Mouse (Mus musculus): ENCODE data around the gene Cfap299. TPM values are rescaled to one million over a fixed set of nuclear protein-coding genes. Genes with fewer than 3 reads are reported as not detected.
"Not testable (repeated sequence)": the region's sequence is repeated elsewhere in the genome, so short reads cannot be mapped to it uniquely, and the experiment has no call there.

Gene Cfap299
- polyA plus RNA-seq (2016; fragmentation: Nextera tagmentation; extraction: Ambion mirVana): 0.51 TPM in 1 of 2 replicates, not detected in the other

DNA sequence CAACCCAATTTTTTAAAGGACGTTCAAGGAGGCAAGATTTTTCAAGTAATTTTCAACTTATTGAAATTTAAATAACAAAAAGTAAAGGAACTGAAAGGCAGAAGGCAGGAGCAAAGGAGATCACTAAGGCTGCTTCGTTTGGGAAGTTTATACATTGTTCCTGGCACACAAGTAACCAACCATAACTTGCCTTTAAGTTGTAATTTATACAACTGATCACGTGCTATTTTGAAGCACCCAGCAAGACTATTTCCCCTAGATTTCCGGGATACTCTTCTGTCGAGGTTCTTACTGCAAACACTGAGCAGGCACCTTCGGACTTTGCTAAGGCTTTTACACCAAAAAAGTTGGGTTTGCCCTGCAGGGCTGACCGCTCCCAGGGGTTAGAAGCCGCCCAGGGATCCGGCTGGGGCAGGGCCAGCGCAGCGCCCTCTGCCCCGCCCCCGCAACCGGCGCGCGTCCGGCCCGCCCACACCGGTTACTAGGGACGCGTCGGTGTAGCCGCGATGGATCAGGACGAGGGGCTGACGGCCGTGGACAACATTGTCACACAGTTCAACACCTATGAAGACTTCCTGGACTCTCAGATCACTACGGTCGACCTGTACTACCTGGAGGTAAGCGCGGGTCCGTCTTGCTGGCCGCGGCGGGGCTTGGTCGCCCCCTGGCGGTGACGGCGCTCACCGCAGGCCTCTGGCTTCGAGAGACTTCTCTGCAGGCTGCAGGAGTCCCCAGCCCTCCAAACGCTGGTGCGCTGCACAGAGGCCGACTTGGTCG, at the start of gene Cfap299:
Gene Cfap299, plus strand, starts transcription at position 457 of the 777 bp plus-strand sequence.
- peak; percentile 96 for ATAC-seq (ENCODE audit: insufficient number of reproducible peaks, insufficient read depth, low FRiP score, low TSS enrichment, low read depth)
- WGBS: 1% methylated on average over 46 of the region's 46 CpGs
- Histone ChIP-seq H3K4me2 (peak within 1 kb of the TSS; percentile 73), H3K4me3 (replicated peaks) (peak within 1 kb of the TSS; percentile 61), H3K27ac (no peak within 1 kb of the TSS), H3K9me3 (no peaks in the 10 kb centered on the region), H3K36me3 (no peaks in the 10 kb centered on the region), H3K4me1 (replicated peaks) (no peaks in the 10 kb centered on the region), H3K9ac (replicated peaks) (peak within 1 kb of the TSS; percentile 37), H3K27me3 (peaks cover 15% of the 10 kb centered on the region; the same call in 1 of the 2 replicates)

DNA sequence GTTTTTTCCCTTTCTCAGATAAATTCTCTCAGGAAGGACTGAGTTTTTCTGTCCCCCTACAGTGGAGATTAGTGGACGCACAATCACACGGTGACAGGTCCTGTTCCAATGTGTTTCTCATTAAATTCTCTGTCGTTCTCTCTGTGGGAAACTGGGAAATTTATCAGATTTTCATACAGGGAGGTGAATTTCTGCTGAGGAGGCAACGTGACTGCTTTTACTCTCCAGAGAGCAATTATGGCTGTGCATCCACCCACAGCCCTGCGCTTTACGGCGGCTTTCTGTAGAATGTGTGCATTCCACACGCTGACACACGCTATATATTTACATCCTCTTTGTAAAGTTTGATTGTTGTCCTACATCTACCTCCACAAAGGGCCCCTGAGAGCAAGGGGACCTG, 47.1 kb upstream of the Cfap299 start:
- peaks cover 12% of the 10 kb centered on the region for H3K27me3 ChIP-seq
- 16% methylated on average over 9 of the region's 9 CpGs for WGBS

DNA sequence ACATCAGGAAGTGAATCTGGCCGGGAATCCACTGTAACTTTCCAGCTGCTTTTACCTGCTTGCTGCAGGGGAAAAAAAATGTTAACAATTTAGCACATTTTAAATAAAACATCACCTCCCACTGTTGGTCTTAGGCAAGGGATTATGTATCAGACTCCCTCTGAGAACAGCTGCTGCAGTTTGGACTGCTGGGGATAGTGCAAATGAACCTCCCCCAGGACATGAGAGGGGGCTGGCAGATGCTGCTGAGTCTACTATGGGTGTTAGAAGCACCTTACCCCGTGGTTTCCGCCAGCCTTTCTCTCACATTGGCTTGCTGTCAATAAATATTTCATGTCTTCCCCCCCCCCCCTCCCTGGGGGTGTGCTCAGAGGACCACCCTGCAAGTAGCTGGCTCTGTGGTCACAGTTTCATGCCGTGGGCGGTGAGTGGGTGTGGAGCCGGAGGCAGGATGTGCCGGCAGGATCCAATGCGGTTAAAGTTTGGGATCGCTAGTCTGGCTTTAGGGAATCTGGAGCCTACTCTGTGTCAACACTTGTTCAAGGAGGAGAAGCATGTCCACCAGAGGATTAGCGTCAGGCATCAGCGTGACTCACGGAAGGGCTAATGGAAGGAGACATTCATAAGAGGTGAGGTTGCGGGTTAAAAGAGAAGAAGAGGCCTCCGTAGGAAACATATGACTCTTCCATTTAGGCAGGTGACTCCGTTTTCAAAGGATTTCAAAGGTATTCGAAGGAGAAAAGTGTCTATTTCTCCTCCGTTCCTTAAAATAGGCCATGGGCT, 45.2 kb upstream of the Cfap299 start:
- Histone ChIP-seq H3K27me3 (peaks cover 12% of the 10 kb centered on the region), H3K4me3 (replicated peaks) (no peak overlapping the region), H3K4me2 (peak overlapping the region; percentile 36), H3K9me3 (no peaks in the 10 kb centered on the region), H3K36me3 (no peaks in the 10 kb centered on the region), H3K27ac (no peak overlapping the region), H3K9ac (replicated peaks) (no peak overlapping the region), H3K4me1 (replicated peaks) (peaks cover 19% of the 10 kb centered on the region)
- 23% methylated on average over 17 of the region's 17 CpGs for WGBS
- ATAC-seq (ENCODE audit: insufficient number of reproducible peaks, insufficient read depth, low FRiP score, low TSS enrichment, low read depth): peak; percentile 59; the same call in 1 of the 2 replicates

More for the DNA sequence above, 47.1 kb upstream of the Cfap299 start:
- Histone ChIP-seq H3K4me1 (replicated peaks) (peaks cover 19% of the 10 kb centered on the region), H3K9me3 (no peaks in the 10 kb centered on the region), H3K4me3 (replicated peaks) (no peak overlapping the region), H3K4me2 (peak overlapping the region; percentile 15), H3K36me3 (no peaks in the 10 kb centered on the region), H3K27ac (no peak overlapping the region), H3K9ac (replicated peaks) (no peak overlapping the region)
- no peak for ATAC-seq (ENCODE audit: insufficient number of reproducible peaks, insufficient read depth, low FRiP score, low TSS enrichment, low read depth)

DNA sequence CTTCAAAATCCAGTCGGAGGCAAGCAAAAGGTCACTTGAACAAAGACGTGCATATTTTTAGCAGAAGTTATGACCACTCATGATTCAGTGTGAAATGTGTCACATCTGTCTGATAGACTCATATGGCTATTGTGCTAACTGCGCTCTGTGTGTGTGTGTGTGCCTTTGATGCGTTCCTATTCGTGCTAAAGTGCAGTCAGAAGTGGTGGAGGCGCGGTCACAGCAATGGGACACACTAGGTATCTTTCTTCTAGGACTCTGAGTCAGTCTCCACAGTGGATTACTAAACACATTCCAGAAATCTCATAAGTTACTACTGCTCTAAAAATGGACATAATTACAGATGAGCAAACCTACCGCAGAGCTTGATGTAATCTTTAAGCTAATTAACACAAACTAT, 38.5 kb upstream of the Cfap299 start:
- H3K9ac ChIP-seq (replicated peaks): no peak overlapping the region
- peaks cover 37% of the 10 kb centered on the region for H3K27me3 ChIP-seq
- peaks cover 10% of the 10 kb centered on the region for H3K4me1 ChIP-seq (replicated peaks)
- no peak for ATAC-seq (ENCODE audit: insufficient number of reproducible peaks, insufficient read depth, low FRiP score, low TSS enrichment, low read depth)
- H3K4me3 ChIP-seq (replicated peaks): no peak overlapping the region
- WGBS: 83% methylated on average over 8 of the region's 8 CpGs
- no peak overlapping the region for H3K27ac ChIP-seq
- no peaks in the 10 kb centered on the region for H3K36me3 ChIP-seq
- no peaks in the 10 kb centered on the region for H3K9me3 ChIP-seq
- no peak overlapping the region for H3K4me2 ChIP-seq

DNA sequence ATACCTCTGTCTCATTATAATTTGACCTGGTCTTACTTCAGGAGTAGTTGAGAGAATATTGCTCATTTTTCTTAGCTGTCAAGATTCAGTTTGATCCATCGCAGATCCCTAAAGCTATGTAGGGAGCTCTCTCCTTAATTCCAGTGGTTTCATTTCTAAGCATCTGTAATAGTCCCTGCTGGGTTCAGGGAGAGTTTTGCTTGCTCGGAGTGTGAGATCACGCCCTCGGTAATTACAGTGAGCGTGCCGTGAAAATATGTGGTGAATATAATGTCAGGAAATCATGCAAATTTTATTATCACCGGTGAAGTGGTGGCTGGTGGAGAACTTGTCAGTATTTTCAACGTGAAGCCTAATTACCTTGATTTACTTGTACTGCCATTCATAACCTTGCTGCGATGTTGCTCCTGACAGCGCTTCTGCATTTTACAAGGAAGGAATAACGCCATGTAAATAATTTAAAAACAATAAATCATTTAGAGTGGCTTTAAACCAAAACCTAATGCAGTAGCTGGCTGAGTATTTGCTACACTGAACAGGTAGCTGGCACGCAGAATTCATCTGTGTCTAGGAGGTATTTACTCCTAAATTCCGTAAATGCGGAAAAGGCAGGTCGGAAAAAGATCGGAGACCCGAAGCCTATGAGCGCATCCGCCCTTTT, 36.6 kb upstream of the Cfap299 start:
- Histone ChIP-seq H3K27me3 (peaks cover 37% of the 10 kb centered on the region), H3K4me1 (replicated peaks) (peaks cover 10% of the 10 kb centered on the region), H3K9ac (replicated peaks) (no peak overlapping the region), H3K27ac (no peak overlapping the region), H3K4me3 (replicated peaks) (peak overlapping the region; percentile 31), H3K4me2 (peak overlapping the region; percentile 56), H3K36me3 (no peaks in the 10 kb centered on the region), H3K9me3 (no peaks in the 10 kb centered on the region)
- WGBS: 1% methylated on average over 19 of the region's 19 CpGs
- no peak for ATAC-seq (ENCODE audit: insufficient number of reproducible peaks, insufficient read depth, low FRiP score, low TSS enrichment, low read depth)

DNA sequence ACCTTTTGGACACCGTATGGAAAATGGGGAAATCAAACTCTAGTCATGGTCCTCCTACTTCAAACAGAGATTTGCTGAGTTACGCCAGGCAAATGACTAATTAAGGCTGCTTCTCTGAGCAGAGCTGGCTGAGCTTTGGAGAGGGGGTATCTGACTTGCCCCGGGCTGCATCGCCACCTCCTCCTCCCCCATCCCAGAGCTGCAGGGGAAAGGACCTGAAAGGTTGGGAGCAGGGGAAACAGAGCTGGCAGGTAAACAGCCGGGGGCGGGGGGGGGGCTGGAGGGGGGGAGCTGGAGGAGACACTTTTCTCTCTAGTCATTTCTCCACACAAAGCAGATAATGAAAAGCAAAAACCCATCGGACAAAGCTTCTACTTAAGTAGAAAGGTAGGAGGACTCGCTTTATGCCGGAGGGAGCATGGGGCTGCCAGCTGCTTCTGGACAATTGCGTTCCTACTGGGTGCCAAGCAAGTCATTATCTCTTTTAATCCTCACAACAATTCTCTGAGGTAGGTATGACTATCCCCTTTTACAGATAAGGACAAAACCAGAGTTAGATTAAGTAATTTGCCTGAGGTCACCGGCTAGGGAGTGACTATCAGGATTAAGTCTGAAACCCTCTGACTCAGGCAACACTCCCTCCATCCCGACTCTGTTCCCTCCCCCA, 35.9 kb upstream of the Cfap299 start:
- Histone ChIP-seq H3K9me3 (no peaks in the 10 kb centered on the region), H3K4me1 (replicated peaks) (peaks cover 10% of the 10 kb centered on the region), H3K36me3 (no peaks in the 10 kb centered on the region), H3K4me3 (replicated peaks) (peak overlapping the region; percentile 31), H3K27ac (no peak overlapping the region), H3K9ac (replicated peaks) (no peak overlapping the region), H3K27me3 (peaks cover 37% of the 10 kb centered on the region), H3K4me2 (peak overlapping the region; percentile 56)
- WGBS: 2% methylated on average over 11 of the region's 12 CpGs
- ATAC-seq (ENCODE audit: insufficient number of reproducible peaks, insufficient read depth, low FRiP score, low TSS enrichment, low read depth): no peak

DNA sequence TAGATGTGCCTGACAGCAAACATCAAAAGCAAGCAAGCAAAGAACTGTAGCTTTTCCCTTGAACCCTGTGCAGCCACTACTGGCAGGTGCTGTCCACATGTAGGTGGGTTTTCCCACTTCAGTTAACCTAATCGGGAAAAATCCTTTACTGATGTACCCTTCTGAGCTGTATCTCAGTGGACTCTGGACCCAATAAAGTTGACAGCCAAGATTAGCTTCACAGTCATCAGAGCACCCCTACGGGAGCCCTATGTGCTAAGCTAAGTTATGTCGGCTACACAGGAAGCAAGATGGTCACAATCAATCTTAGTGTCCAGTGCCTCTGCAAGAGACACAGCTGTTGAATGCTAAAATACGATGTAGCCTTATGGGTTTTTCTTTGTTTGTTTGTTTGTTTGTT, 29.0 kb upstream of the Cfap299 start:
- H3K27me3 ChIP-seq: peaks cover 2% of the 10 kb centered on the region; the same call in 1 of the 2 replicates
- no peak for ATAC-seq (ENCODE audit: insufficient number of reproducible peaks, insufficient read depth, low FRiP score, low TSS enrichment, low read depth)
- no peaks in the 10 kb centered on the region for H3K36me3 ChIP-seq
- no peak overlapping the region for H3K9ac ChIP-seq (replicated peaks)
- 69% methylated on average over 4 of the region's 4 CpGs for WGBS
- no peak overlapping the region for H3K4me2 ChIP-seq
- no peak overlapping the region for H3K27ac ChIP-seq
- H3K9me3 ChIP-seq: no peaks in the 10 kb centered on the region
- H3K4me1 ChIP-seq (replicated peaks): no peaks in the 10 kb centered on the region
- no peak overlapping the region for H3K4me3 ChIP-seq (replicated peaks)

DNA sequence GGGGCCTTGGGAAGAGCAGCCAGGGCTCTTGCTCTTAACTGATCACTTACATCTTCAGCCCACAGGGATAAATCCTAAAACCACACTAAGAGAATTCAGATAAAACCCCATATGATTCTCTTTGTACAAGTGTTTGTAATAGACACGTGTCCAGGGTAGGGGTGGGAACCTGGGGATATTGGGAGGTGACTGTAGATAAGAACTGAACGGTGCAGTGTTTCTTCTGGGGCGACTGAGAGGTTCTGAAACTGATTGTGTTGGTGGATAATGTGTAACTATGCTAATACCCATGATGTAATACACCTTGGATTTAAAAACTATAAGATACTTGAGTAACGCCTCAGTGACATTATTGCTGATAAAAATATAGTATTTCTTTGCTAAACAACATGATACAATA, 23.4 kb upstream of the Cfap299 start:
- Histone ChIP-seq H3K9me3 (no peaks in the 10 kb centered on the region), H3K27me3 (no peaks in the 10 kb centered on the region), H3K4me3 (replicated peaks) (no peak overlapping the region), H3K36me3 (no peaks in the 10 kb centered on the region), H3K9ac (replicated peaks) (no peak overlapping the region), H3K27ac (no peak overlapping the region), H3K4me2 (no peak overlapping the region), H3K4me1 (replicated peaks) (no peaks in the 10 kb centered on the region)
- ATAC-seq (ENCODE audit: insufficient number of reproducible peaks, insufficient read depth, low FRiP score, low TSS enrichment, low read depth): no peak
- WGBS: 85% methylated on average over 4 of the region's 4 CpGs

DNA sequence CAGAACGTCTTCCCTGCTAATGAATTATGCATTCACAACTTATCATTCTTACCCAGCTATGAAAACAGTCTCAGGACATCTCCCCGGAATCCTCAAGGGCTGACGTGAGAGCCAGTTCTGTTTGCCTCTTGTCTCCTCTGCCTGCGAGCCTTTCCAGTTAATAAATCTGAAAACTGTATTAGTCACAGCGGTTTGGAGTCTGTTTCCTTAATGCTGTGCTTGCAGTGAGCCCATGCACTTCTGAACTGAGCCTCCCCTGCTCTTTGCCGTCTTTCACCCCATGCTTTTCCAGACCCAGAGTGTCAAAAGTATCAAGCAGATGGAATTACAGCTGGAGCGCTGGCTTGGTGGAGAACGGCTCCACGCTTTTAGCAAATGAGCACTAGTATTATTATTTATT, 22.6 kb upstream of the Cfap299 start:
- Histone ChIP-seq H3K4me3 (replicated peaks) (no peak overlapping the region), H3K9me3 (no peaks in the 10 kb centered on the region), H3K27ac (no peak overlapping the region), H3K4me1 (replicated peaks) (no peaks in the 10 kb centered on the region), H3K4me2 (no peak overlapping the region), H3K36me3 (no peaks in the 10 kb centered on the region), H3K27me3 (no peaks in the 10 kb centered on the region), H3K9ac (replicated peaks) (no peak overlapping the region)
- WGBS: 62% methylated on average over 9 of the region's 9 CpGs
- no peak for ATAC-seq (ENCODE audit: insufficient number of reproducible peaks, insufficient read depth, low FRiP score, low TSS enrichment, low read depth)

DNA sequence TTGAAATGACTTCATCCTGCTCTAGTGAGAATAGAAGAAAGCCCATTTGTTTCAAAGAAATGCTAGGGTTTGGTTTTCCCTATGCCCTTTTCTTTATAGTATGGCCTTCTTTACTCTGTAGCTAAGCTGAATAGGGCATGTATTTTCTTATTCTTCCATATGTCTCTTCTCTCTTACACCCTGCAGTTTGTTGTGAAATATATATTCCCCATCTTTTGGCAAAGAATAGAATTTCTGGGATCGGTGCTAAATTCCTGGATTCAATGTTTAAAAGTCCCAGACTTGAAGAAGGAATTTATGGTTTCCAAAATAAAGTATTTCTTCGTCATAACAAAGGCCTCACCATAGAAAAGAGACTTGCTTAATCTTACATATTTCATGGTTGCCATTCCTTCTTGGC, 2.5 kb upstream of the Cfap299 start:
- Histone ChIP-seq H3K4me1 (replicated peaks) (no peaks in the 10 kb centered on the region), H3K36me3 (no peaks in the 10 kb centered on the region), H3K4me2 (no peak overlapping the region), H3K27ac (no peak overlapping the region), H3K27me3 (peaks cover 15% of the 10 kb centered on the region; the same call in 1 of the 2 replicates), H3K9ac (replicated peaks) (no peak overlapping the region), H3K4me3 (replicated peaks) (no peak overlapping the region), H3K9me3 (no peaks in the 10 kb centered on the region)
- ATAC-seq (ENCODE audit: insufficient number of reproducible peaks, insufficient read depth, low FRiP score, low TSS enrichment, low read depth): no peak
- WGBS: 81% methylated on average over 2 of the region's 2 CpGs

DNA sequence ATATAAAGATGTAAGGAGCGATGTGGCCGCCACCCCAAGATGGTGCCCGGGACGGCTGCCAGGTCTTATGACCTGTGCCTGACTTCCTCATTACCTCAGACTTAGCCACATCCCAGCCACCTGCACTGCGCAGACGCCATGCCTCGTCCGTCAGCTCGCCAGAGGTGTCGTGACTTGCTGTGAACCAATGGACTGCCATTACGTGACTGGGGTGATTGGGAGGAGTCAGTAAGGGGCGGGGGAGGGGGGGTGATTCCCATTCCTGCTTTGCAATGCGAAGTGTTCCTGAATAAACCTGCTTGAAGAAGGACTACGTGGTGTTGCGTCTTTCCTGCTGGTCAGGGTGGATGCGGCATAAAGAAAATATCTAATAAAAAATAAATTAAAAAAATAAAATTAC, 14.6 kb downstream of the Cfap299 start:
- H3K4me1 ChIP-seq (replicated peaks); H3K4me3 ChIP-seq (replicated peaks); H3K27ac ChIP-seq; ATAC-seq (ENCODE audit: insufficient number of reproducible peaks, insufficient read depth, low FRiP score, low TSS enrichment, low read depth); H3K36me3 ChIP-seq; H3K27me3 ChIP-seq; H3K4me2 ChIP-seq; H3K9ac ChIP-seq (replicated peaks); H3K9me3 ChIP-seq: not testable (repeated sequence)
- WGBS: 90% methylated on average over 16 of the region's 16 CpGs
